Mouse (Mus musculus) liver, postnatal 0 days (tissue): ENCODE measurements at regions not wholly inside any gene's neighbourhood (a gene's known extent, or its start where the extent isn't known, plus 50 kb on each side); places are given as distances from the start of the nearest gene placed in this dataset.

Source experiments
- ATAC-seq: fragments of 200-750 bp; cut with Nextera tagmentation; 2 replicates; pipeline ENCODE4 v1.8.0; 2017; ENCODE audit warnings: mild to moderate bottlenecking, moderate library complexity
- DNase-seq: peaks from one replicate; pipeline ENCODE4 v3.0.0-alpha.2; 2016
- H3K27ac ChIP-seq: fragments of 300-500 bp; sonication (generic); 2 replicates; pipeline ENCODE4 v1.5.1; 2014; ENCODE audit warnings: antibody characterized with exemption, moderate library complexity, mild to moderate bottlenecking, low read depth
- H3K27me3 ChIP-seq: fragments of 300-500 bp; sonication (generic); 2 replicates; pipeline ENCODE4 v1.6.1; 2014; ENCODE audit warnings: low read length, control low read depth, mixed read lengths; ENCODE audit not compliant: insufficient read depth
- H3K36me3 ChIP-seq: fragments of 300-500 bp; sonication (generic); replicated peaks from 2 replicates; pipeline ENCODE4 v1.6.1; 2014; ENCODE audit warnings: mild to moderate bottlenecking, control low read depth, low read length, moderate library complexity, mixed read lengths; ENCODE audit not compliant: insufficient read depth
- H3K4me1 ChIP-seq: fragments of 300-500 bp; sonication (generic); 2 replicates; pipeline ENCODE4 v1.6.1; 2014; ENCODE audit warnings: antibody characterized with exemption, mild to moderate bottlenecking, control low read depth; ENCODE audit not compliant: insufficient read depth
- H3K4me2 ChIP-seq: fragments of 300-500 bp; sonication (generic); 2 replicates; pipeline ENCODE4 v1.6.1; 2014; ENCODE audit warnings: low read depth, mild to moderate bottlenecking, low read length, moderate library complexity, mixed read lengths
- H3K4me3 ChIP-seq: fragments of 300-500 bp; sonication (generic); 2 replicates; pipeline ENCODE4 v1.5.1; 2014; ENCODE audit warnings: low read depth, low read length
- H3K9ac ChIP-seq: fragments of 300-500 bp; sonication (generic); replicated peaks from 2 replicates; pipeline ENCODE4 v1.6.1; 2014; ENCODE audit warnings: mild to moderate bottlenecking, moderate library complexity
- H3K9me3 ChIP-seq: fragments of 300-500 bp; sonication (generic); 2 replicates; pipeline ENCODE4 v1.6.1; 2016; ENCODE audit warnings: mild to moderate bottlenecking, control low read depth, low read length, mixed read lengths
- CTCF ChIP-seq: sonication (generic); IDR thresholded peaks from 2 replicates; pipeline ENCODE4 v1.5.1; 2016; ENCODE audit warnings: antibody characterized with exemption, low read depth
- EP300 ChIP-seq: IDR thresholded peaks from 2 replicates; pipeline ENCODE4 v1.6.1; 2016; ENCODE audit warnings: antibody characterized with exemption, low read depth, mild to moderate bottlenecking
- whole genome bisulfite sequencing: fragments of 180-500 bp; shearing (Covaris S2); extraction: QIAGEN DNeasy Blood & Tissue Kit; methylation state at CpG from one replicate; pipeline ENCODE4 v1.1.7; 2014; ENCODE audit not compliant: insufficient replicate concordance; 5-methylcytosine and 5-hydroxymethylcytosine counted together

DNA sequence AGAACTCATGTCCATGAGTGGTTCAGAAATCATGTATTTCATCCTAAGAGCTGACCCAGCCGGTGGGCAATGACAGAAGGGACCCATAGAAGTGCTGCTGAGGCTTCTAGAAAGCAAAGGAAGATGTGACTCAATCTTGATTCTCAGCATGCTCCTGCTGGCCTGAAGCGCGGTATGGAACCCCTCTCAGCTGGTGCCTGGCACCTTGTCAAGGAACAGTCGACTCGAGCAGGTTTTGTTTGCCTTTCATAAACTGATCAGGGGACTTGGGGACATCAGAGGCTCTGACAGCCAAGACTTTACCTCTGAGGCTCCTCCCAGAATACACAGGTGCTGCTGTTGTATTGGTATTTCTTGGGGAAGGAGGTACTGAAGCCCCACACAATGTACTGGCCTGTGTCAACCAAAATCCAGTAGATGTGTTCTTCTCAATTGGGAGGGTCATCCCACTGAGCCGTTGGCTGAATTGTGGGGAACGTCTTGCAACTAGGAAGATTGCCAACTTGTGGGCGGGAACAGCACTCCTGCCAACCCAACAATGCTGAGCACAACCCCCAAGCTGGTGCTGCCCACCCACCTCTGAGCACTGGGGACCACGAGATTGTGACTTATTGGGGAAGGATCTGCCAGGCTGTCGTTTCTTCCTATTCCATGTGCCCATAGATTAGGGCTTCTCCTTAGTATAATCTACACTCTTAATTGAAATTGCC is 344.4 kb downstream of the Bcl11a start:
- WGBS = 74% methylated on average over 10 of the region's 10 CpGs

DNA sequence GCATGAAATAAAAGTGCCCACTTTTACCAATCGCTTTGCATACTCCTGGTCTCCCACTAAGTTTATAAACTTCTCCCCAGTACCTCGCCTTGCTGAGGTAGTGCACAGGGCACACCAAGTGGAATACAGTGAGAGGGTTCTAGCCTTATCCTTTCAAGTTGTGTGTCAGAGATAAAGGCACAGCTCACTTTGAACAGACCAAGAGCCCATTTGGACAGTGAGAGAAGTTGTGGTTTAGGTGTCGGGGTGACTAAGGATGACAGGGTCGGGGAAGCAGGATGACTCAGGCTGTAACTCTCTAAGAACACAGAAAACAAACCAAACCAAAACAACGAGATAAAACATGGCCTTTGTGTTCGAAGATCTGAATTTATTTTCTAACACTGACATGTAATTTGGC is 345.4 kb downstream of the Bcl11a start:
- WGBS = 48% methylated on average over 6 of the region's 6 CpGs
- no peak for TF ChIP-seq CTCF
- TF ChIP-seq EP300 = no peak
- no peak for ATAC-seq

More for the DNA sequence above, 344.4 kb downstream of the Bcl11a start:
- H3K4me3 ChIP-seq = no peak overlapping the region
- H3K27me3 ChIP-seq = no peaks in the 10 kb centered on the region
- H3K4me1 ChIP-seq = no peaks in the 10 kb centered on the region
- no peak overlapping the region for H3K4me2 ChIP-seq
- no peaks in the 10 kb centered on the region for H3K36me3 ChIP-seq
- H3K9me3 ChIP-seq = peaks cover 4% of the 10 kb centered on the region; the same call in 1 of the 2 replicates
- H3K9ac ChIP-seq = no peak overlapping the region
- TF ChIP-seq EP300 = no peak
- no peak for TF ChIP-seq CTCF
- ATAC-seq (no peak), DNase-seq (no peak)
- no peak overlapping the region for H3K27ac ChIP-seq

DNA sequence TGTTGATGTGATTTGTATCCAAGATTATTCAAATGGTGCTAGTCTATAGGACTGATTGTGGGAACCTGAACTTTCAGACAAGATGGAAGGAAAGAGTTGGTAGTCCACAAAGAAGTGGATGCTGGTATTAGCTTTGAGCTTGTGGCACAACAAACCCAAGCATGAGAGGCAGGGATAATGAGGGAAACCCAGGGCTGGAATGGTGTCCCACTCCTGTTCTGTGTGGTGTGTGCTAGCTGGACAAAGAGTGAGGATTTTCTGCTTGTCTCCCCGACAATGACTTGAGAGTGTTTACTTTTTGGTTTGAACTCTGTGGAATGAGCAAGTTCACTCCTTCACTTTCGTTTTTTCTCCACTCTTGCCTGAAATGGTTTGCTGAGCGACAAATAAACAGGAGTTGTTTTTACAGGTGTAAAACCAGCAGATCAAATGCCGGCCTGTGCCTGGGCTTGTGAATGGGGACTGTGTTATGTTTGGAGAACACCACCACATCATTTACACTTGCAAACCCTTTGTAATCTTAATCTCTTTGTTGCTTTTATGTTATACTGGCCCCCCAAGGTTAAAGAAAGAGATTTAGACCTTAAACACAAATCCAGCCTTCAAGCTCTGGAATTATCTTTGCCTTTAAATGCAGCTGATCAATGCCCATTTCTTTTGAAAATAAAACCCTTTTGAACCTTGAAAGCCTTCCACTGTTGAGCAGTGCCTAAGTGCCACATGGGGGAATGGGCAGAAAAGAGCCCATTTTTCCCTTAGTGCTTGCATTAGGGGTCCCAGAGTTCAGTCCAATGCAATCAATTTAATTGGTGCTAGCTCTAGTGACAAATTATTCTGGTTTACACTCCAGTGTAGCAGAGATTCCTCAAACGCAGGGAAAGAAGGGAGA is 349.4 kb downstream of the Bcl11a start:
- H3K27ac ChIP-seq = no peak overlapping the region
- TF ChIP-seq EP300 = no peak
- TF ChIP-seq CTCF = no peak

More for the DNA sequence above, 345.4 kb downstream of the Bcl11a start:
- Histone ChIP-seq H3K4me1 (no peaks in the 10 kb centered on the region), H3K4me3 (no peak overlapping the region), H3K27me3 (no peaks in the 10 kb centered on the region), H3K36me3 (no peaks in the 10 kb centered on the region), H3K9me3 (no peaks in the 10 kb centered on the region), H3K27ac (no peak overlapping the region), H3K4me2 (no peak overlapping the region), H3K9ac (no peak overlapping the region)
- no peak for DNase-seq

GRCm38 (mm10) chr11:24448608-24449007 is 370.8 kb downstream of the Bcl11a start:
- TF ChIP-seq CTCF (0 out of 2 replicates have a peak, but pooled peaks have one; percentile 8), EP300 (no peak)
- Histone ChIP-seq H3K4me1 (no peaks in the 10 kb centered on the region), H3K4me3 (no peak overlapping the region), H3K36me3 (no peaks in the 10 kb centered on the region), H3K27me3 (no peaks in the 10 kb centered on the region), H3K27ac (no peak overlapping the region), H3K9ac (no peak overlapping the region), H3K9me3 (no peaks in the 10 kb centered on the region), H3K4me2 (no peak overlapping the region)
- ATAC-seq = no peak
- DNase-seq = no peak
- 88% methylated on average over 1 of the region's 1 CpGs for WGBS

More for the DNA sequence above, 349.4 kb downstream of the Bcl11a start:
- ATAC-seq (no peak), DNase-seq (no peak)
- Histone ChIP-seq H3K4me2 (no peak overlapping the region), H3K4me1 (no peaks in the 10 kb centered on the region), H3K9ac (no peak overlapping the region), H3K9me3 (no peaks in the 10 kb centered on the region), H3K27me3 (no peaks in the 10 kb centered on the region), H3K4me3 (no peak overlapping the region), H3K36me3 (no peaks in the 10 kb centered on the region)
- 49% methylated on average over 5 of the region's 5 CpGs for WGBS

DNA sequence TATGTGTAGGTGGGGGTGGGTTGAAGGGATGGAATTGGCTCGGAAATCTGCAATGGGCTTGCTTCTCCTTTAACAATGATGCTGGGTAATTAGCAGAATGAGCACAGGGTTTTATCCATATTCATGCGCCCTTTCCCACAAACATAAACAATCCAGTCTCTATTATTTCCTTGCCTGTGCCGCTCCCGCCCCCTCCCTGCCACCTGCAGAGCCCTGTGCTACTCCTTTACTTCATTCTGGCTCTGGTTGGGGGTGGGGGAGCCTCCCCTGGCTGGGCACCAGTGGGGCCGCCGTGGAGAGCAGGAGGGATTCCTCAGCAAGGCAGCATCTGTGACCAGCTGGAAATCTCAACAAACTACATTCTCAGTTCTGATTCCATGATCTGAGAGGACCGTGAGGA is 374.4 kb downstream of the Bcl11a start:
- Histone ChIP-seq H3K27me3 (no peaks in the 10 kb centered on the region), H3K4me1 (no peaks in the 10 kb centered on the region), H3K4me2 (no peak overlapping the region), H3K9ac (no peak overlapping the region), H3K4me3 (no peak overlapping the region), H3K27ac (no peak overlapping the region), H3K9me3 (no peaks in the 10 kb centered on the region), H3K36me3 (no peaks in the 10 kb centered on the region)
- DNase-seq (no peak), ATAC-seq (no peak)
- WGBS = 69% methylated on average over 7 of the region's 7 CpGs
- TF ChIP-seq CTCF = no peak
- no peak for TF ChIP-seq EP300

DNA sequence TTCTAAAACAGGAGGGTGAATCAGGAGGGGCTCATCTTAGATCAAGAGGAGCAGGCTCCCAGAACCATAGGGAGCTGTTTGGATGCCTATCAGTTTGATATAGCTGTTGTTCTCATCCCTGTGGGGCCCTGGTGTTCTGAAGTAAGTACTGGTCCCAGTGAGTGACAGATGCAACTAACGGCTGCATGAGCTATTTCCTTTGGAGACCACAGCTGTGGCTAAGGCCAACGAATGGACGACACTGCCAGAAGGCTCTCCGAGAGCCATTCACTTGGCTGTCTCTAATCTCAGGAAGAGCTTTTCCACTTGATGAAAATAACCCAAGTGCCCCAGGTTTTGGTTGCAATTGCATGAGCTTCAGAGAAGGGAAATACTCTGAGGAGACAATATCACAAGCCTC is 386.8 kb downstream of the Bcl11a start:
- H3K4me3 ChIP-seq = no peak overlapping the region
- WGBS = 27% methylated on average over 4 of the region's 4 CpGs

More for the DNA sequence above, 386.8 kb downstream of the Bcl11a start:
- H3K4me1 ChIP-seq = no peaks in the 10 kb centered on the region; the same call in 1 of the 2 replicates
- no peak overlapping the region for H3K4me2 ChIP-seq
- H3K9ac ChIP-seq = no peak overlapping the region
- H3K27me3 ChIP-seq = no peaks in the 10 kb centered on the region
- DNase-seq (no peak), ATAC-seq (no peak)
- H3K36me3 ChIP-seq = no peaks in the 10 kb centered on the region
- H3K27ac ChIP-seq = no peak overlapping the region
- no peaks in the 10 kb centered on the region for H3K9me3 ChIP-seq
- TF ChIP-seq EP300 = no peak
- TF ChIP-seq CTCF = no peak
